Mouse (Mus musculus) brain, embryonic 14.5 days (tissue): ENCODE results near the gene Cox17. TPM values are rescaled to one million over a fixed set of nuclear protein-coding genes. Genes with fewer than 3 reads are reported as not detected.
A peak's percentile ranks its signal among the peaks of the same experiment; 100 is the strongest.
"Not testable (repeated sequence)": the region's sequence is repeated elsewhere in the genome, so short reads cannot be mapped to it uniquely, and the experiment has no call there.

Experiments
- DNase-seq: peaks from one replicate; pipeline ENCODE4 v3.0.0-alpha.2; 2011; ENCODE audit warnings: low read depth
- CTCF ChIP-seq: fragments of 200-500 bp; IDR thresholded peaks from 2 replicates; pipeline ENCODE4 v1.5.1; 2012; ENCODE audit warnings: inconsistent platforms, mild to moderate bottlenecking, moderate library complexity, borderline replicate concordance; ENCODE audit not compliant: insufficient read depth, insufficient read length; ENCODE audit errors: extremely low read depth
- POLR2A ChIP-seq: fragments of 200-500 bp; IDR thresholded peaks from 2 replicates; pipeline ENCODE4 v1.6.1; 2012; ENCODE audit warnings: mild to moderate bottlenecking, inconsistent platforms, borderline replicate concordance; ENCODE audit not compliant: poor library complexity, insufficient read depth, insufficient read length, severe bottlenecking; ENCODE audit errors: extremely low read depth
- polyA plus RNA-seq: library from polyadenylated mRNA; depleted of rRNA; stranded (reverse); fragments of >200 nt; gene quantifications from 2 replicates; pipeline ENCODE4 v1.2.3, GENCODE M21; 2012

The Cox17 gene
- polyA plus RNA-seq, 1 experiment, result 62.9 TPM

DNA sequence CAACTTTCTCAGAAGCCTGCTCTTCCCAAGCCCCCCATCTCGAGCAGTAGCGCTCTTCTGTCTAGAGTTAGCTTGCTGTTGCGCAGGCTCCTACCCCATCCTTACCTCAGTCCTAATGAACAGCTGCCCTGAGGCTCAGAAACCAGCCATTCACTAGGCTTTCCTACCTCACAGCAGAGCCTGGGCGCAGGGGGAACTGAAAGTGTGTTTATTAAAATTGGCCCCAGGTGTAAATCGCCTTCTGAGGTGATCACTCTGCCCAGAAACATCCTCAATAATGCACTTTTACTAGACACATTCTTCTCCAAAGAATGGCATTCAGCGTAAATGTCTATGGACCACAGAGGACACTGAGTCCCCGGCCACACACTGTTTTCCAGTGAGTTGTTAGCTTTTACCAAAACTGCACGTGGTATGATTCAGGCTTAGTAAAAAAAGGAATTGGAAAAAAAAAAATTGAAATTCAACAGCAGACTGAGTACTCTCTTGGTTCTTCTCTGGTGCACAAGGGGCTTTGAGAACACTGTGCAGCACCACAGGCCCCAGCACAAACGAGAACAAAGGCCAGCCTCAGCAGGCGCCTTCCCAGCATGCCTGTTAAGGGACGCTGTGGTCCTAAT lies 19.9 kb upstream of the Cox17 start:
- TF ChIP-seq CTCF (no peak), POLR2A (no peak)
- no peak for DNase-seq

DNA sequence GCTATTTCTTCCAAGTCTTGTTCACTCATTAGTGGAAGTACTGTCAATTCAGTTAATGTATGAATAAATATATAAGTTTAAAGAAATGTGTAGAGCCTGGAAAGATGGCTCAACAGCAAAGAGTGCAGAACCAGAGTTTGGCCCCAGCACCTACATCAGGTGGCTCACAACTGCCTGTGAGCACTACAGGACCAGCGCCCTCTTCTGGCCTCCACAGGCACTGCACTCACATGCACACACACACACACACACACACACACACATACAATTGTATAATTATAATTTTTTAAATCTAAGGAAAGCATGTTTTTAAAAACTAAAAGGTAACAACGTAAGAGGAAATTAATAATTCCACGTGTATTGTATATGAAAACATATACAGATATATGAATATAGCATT lies 17.5 kb upstream of the Cox17 start:
- TF ChIP-seq POLR2A (no peak), CTCF (peak; percentile 12; the same call in 1 of the 2 replicates)
- DNase-seq, result no peak

DNA sequence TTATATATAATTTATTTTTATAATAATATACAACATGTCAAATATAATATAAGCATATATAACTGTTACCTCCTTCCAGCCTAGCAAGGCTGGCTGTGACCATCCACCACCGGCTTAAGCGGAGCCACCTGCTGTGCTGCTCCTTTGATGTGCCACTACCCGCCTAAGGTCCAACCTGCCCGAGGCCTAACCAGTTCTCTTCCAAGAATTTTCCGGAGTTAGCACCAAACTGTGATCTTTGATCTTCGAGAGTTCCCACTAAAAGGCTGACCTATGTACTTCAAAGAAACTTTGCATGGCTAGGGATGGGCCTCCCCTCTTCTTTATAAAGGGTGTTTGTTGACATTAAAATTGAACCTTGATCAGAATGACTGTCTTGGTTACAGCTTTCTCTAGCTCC lies 12.4 kb upstream of the Cox17 start:
- no peak for TF ChIP-seq CTCF
- no peak for TF ChIP-seq POLR2A
- DNase-seq, result no peak

DNA sequence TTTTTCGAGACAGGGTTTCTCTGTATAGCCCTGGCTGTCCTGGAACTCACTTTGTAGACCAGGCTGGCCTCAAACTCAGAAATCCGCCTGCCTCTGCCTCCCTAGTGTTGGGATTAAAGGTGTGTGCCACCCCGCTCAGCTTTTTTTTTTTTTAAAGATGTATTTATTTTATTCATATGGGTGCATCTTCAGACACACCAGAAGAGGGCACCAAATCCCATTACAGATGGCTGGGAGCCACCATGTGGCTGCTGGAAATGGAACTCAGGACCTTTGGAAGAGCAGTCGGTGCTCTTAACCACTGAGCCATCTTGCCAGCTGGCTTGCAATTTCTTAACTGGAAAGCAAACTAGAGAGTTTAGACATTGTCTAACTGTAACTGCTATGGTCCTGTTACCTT lies 8.7 kb upstream of the Cox17 start:
- not testable (repeated sequence) for DNase-seq

DNA sequence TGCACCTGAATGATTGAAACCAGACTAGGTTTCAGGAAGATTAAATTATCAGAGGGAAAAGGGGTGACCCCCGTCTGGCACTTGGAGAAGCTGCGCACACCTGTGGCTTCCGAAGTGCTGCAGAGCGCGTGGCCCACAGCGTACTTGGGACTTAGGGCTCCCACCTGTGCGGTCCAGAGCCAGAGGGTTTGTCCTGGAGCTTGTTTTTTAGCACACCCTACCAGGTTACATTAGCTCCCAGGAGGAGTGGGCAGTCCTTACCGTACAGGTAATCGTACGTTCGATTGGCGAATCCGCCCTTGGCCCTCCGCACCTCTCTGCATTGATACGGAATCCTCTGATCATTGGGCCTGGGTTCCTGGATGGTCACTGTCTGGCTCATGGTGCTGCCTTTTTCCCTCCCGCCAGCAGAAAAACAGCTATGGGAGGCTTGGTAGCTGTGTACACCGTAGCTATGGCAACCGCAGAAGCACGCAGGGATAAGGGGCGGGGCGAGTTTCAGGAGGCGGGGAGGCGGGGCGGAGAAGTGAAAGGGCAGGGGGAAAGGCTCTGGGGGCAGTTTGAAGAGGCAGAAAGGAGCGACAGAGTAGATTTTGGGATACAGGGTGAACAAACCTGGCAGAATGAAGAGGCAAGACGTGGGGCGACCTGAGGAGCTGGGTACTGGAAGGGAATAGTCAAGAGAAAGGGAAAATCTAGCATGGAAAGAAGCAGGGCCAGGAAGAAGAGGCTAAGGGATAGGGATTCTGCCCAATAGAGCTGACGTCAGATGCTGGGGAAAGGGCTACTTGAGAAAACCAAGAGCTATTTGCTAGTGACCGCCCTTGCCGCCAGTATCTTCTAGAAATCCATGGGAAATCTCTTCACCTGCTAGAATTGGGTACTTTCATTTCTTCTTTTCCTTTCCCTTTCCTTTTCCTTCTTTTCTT lies 5.1 kb upstream of the Cox17 start, which contains the start of gene Maats1:
Gene Maats1 (minus strand): TSS at position 748 of the 929 bp plus-strand sequence.
- TF ChIP-seq POLR2A (no peak), CTCF (no peak)
- peak; percentile 90 for DNase-seq

DNA sequence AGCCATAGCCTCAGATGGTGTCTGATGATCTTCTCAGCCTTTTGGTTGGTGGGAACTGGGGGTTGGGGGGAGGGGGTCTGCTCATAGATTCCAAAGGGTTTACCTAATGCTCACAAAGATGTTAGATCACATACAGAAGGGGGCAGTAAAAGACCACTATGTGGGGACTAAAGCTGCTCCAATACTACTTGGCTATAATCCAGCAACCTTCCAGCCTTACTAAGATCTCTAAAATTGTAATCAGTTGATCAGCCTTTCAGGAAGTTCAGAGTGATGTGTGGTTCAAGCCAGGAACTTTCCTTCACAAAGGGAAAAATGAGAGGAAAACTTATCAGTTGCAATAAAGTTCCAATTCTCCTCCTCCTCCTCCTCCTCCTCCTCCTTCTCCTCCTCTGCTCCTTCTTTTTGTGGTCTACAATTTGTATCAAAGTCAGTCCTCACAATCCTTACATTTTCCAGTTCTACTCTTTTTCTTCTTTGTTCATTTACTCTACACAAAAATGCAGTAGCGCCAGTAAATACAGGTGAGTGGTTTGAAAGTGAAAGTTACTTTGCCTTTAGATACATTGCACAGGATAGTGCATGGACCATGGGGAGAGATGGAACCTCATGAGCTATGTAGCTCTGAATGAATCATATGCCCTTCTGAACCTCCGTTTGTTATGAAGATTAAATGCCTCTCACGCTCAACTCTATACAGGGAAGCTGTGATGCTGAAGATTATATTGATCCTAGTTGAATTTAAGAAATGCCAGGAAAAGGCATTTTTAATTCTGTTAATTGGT lies 1.7 kb upstream of the Cox17 start:
- peak; percentile 86 for DNase-seq

DNA sequence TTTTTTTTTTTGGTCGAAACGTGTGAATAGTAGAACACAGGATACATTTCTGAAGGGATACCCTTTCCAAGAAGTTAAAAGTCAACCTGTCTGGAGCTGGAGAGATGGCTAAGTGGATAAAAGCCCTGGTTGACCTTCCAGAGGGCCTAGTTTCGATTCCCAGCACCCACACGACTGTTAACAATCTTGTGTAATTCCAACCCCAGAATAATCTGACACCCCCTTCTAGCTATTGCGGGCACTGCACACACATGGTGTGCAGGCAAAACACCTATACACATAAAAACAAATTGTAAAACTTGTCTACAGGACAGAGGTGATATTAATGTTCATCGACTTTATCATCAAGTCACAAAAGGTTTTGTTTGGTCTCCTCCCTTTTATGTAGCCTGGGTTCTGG lies 797 bp downstream of the Cox17 start:
- DNase-seq, result no peak
- TF ChIP-seq CTCF, result no peak
- TF ChIP-seq POLR2A, result no peak

More for the DNA sequence above, 1.7 kb upstream of the Cox17 start:
- TF ChIP-seq CTCF (peak; percentile 27; the same call in 1 of the 2 replicates), POLR2A (no peak)

DNA sequence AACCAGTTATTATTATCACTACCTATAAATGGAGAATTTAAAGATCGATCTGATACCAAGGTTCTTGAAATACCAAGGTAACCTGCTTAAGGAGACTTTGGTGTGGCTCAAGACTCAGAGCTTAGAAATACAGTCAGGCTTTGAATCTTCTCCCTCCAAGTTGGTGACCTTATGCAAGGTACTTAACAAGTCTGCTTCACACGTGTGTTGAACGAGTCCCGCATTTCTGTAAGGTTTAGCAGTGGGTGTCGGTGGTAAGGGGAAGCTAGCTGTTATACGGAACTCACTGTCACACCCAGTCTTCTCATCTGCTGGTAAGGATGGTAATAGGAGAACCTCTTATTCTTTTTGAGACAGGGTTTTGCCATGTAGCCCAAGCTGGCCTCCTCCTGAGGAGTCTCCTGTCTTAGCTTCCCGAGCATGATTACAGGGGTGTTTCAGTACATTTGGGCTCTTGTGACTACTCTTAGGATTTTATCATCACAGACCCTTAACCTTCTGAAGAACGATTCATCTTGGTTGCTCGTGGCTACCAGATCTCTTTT lies 1.5 kb downstream of the Cox17 start:
- no peak for TF ChIP-seq POLR2A
- no peak for TF ChIP-seq CTCF
- no peak for DNase-seq

DNA sequence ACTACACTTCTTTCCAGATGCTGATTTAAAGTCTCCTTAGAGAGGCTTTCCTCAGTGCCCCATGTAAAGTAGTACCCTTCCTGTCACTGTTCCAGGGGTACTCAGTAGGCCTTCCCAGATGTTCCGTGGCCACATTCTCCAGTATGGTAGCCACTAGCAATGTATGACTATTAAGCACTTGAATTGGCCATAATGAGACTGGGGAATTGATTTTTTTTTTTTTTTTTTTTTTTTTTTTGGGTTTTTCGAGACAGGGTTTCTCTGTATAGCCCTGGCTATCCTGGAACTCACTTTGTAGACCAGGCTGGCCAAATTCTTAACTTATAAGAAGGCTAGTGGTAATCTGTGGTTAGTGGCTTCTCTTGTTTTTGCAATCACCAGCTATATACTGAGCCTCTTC lies 3.1 kb downstream of the Cox17 start:
- TF ChIP-seq CTCF, result no peak
- no peak for TF ChIP-seq POLR2A
- no peak for DNase-seq

DNA sequence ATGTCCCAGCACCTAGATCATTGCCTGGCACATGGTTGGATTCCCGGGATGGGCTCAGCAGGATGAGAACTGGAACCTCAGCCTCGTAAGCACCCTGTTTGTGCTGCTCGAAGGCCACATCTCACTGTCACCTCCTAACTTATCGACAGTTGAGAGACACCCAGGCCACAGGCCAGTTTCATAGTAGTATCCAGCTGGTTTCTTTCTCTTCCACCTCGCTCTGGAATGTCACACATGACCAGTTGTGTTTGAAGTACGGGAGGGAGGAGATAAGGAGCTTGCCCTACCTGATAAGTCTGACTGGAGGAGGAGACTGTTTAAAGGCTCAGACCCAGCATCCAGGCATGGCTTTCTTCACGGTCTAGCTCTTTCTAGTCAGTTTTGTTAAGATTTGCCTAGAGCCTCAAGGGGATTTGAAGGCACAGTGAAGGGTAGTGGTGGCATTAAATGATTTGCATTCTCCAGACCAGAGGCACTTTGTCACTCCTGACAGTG lies 3.6 kb downstream of the Cox17 start:
- no peak for DNase-seq
- TF ChIP-seq CTCF (no peak), POLR2A (no peak)

DNA sequence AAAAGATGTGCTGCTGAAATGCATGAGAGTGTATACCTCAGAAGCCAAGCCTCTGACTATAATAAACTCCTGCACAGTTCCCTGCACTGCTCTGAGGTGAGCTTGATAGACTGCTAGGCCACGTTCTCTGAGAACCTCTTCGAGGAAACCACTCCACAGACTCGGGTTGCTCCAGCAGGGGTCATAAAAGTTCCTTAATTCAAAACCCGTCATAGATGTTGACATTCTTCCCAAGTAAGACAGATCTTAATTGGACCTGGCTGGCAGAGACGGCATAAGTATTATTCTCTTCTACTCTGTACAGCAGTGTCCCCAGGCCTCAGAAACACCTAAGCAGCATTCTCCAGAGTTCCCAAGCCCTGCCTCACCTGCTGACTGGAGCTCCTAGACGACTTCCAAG lies 4.1 kb downstream of the Cox17 start:
- no peak for DNase-seq
- TF ChIP-seq CTCF (no peak), POLR2A (no peak)

DNA sequence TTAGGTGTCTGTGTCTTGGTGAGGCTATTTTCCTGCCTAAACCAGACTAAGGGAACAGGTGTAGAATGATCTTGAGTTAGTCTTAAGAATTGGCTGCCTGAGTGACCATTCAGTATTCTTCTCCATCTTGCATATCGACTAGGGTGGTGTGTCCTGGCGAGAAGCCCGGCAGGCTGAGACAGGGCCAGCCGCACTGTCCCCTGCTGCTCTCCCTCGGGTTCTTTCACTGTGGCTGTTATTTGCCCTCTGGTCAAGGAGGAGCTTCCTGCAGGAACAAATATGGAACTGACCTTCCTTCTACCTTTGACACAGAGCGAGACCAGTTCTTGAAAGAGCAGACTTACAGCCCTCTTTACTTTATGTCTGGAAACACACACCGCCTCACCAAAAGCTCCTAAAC lies 5.2 kb downstream of the Cox17 start:
- DNase-seq, result no peak
- TF ChIP-seq POLR2A (no peak), CTCF (no peak)
